Mouse (Mus musculus) lung, adult 2 months (tissue): Measurements from ENCODE around the gene Chic1. TPM values are rescaled to one million over a fixed set of nuclear protein-coding genes. Genes with fewer than 3 reads are reported as not detected.

Source experiments
- DNase-seq: peaks from one replicate; pipeline ENCODE4 v3.0.0; 2022
- H3K4me1 ChIP-seq: fragments of 200-500 bp; 2 replicates; pipeline ENCODE4 v1.6.1; 2011; ENCODE audit warnings: low read length; ENCODE audit not compliant: control insufficient read depth, insufficient read depth
- H3K4me3 ChIP-seq: fragments of 200-500 bp; replicated peaks from 2 replicates; pipeline ENCODE3; 2011; ENCODE audit warnings: low read depth, mild to moderate bottlenecking, control low read depth, low read length; ENCODE audit errors: extremely low read depth
- CTCF ChIP-seq: fragments of 200-500 bp; IDR thresholded peaks from 2 replicates; pipeline ENCODE4 v1.5.1; 2011; ENCODE audit warnings: mild to moderate bottlenecking, low read length, control low read depth; ENCODE audit not compliant: insufficient read depth
- POLR2A ChIP-seq: fragments of 200-500 bp; IDR thresholded peaks from 2 replicates; pipeline ENCODE4 v1.6.1; 2011; ENCODE audit warnings: low read depth, mild to moderate bottlenecking, control low read depth, low read length, borderline replicate concordance; ENCODE audit errors: extremely low read depth
- WGBS: fragments of 180-500 bp; shearing (Covaris S2); methylation state at CpG from one replicate; pipeline ENCODE4 v1.1.7; 2018; 5-methylcytosine and 5-hydroxymethylcytosine counted together
- polyA plus RNA-seq: library from polyadenylated mRNA; depleted of rRNA; stranded (reverse); fragments of >200 nt; gene quantifications from 2 replicates; pipeline ENCODE4 v1.2.3, GENCODE M21; 2012

Gene Chic1
- polyA plus RNA-seq, 1 experiment: 0.50 TPM

GRCm38 (mm10) chrX:103355784-103356183 is 492 bp upstream of the Chic1 start:
- TF ChIP-seq CTCF: no peak
- TF ChIP-seq POLR2A: no peak
- peak overlapping the region; percentile 77 for H3K4me3 ChIP-seq
- 46% methylated on average over 5 of the region's 5 CpGs for WGBS

GRCm38 (mm10) chrX:103356761-103357236 is 523 bp downstream of the Chic1 start:
- peak overlapping the region; percentile 77 for H3K4me3 ChIP-seq
- DNase-seq: no peak
- TF ChIP-seq POLR2A (no peak), CTCF (no peak)
- whole genome bisulfite sequencing: 25% methylated on average over 24 of the region's 24 CpGs
- no peaks in the 10 kb centered on the region for H3K4me1 ChIP-seq

More at GRCm38 (mm10) chrX:103355784-103356183, 492 bp upstream of the Chic1 start:
- DNase-seq: no peak
- no peaks in the 10 kb centered on the region for H3K4me1 ChIP-seq

- TF ChIP-seq POLR2A (no peak), CTCF (no peak)
- no peak for DNase-seq
- no peaks in the 10 kb centered on the region for H3K4me1 ChIP-seq
- 58% methylated on average over 5 of the region's 5 CpGs for WGBS
- no peak overlapping the region for H3K4me3 ChIP-seq
Observed at GRCm38 (mm10) chrX:103366201-103366600, 9.9 kb downstream of the Chic1 start.

- WGBS: 73% methylated on average over 3 of the region's 3 CpGs
- Histone ChIP-seq H3K4me3 (no peak overlapping the region), H3K4me1 (no peaks in the 10 kb centered on the region)
- no peak for DNase-seq
- TF ChIP-seq POLR2A (no peak), CTCF (no peak)
Observed at GRCm38 (mm10) chrX:103368650-103369049, 12.4 kb downstream of the Chic1 start.

GRCm38 (mm10) chrX:103371221-103371620 is 14.9 kb downstream of the Chic1 start:
- Histone ChIP-seq H3K4me1 (no peaks in the 10 kb centered on the region), H3K4me3 (no peak overlapping the region)
- WGBS: 47% methylated on average over 2 of the region's 2 CpGs
- 0 out of 2 replicates have a peak, but pooled peaks have one; percentile 8 for TF ChIP-seq CTCF
- no peak for TF ChIP-seq POLR2A
- no peak for DNase-seq

GRCm38 (mm10) chrX:103371627-103372026 is 15.4 kb downstream of the Chic1 start:
- TF ChIP-seq POLR2A (no peak), CTCF (no peak)
- H3K4me3 ChIP-seq: no peak overlapping the region
- DNase-seq: no peak
- no peaks in the 10 kb centered on the region for H3K4me1 ChIP-seq
- 20% methylated on average over 2 of the region's 2 CpGs for WGBS

GRCm38 (mm10) chrX:103374250-103374649 is 18.0 kb downstream of the Chic1 start:
- WGBS: 56% methylated on average over 5 of the region's 5 CpGs
- Histone ChIP-seq H3K4me1 (no peaks in the 10 kb centered on the region), H3K4me3 (no peak overlapping the region)
- TF ChIP-seq CTCF: peak; percentile 49; the same call in 1 of the 2 replicates
- no peak for TF ChIP-seq POLR2A
- no peak for DNase-seq

- H3K4me1 ChIP-seq: no peaks in the 10 kb centered on the region
- no peak overlapping the region for H3K4me3 ChIP-seq
- no peak for DNase-seq
- TF ChIP-seq CTCF (no peak), POLR2A (no peak)
- WGBS: 73% methylated on average over 3 of the region's 3 CpGs
Observed at GRCm38 (mm10) chrX:103384528-103384927, 28.3 kb downstream of the Chic1 start.

GRCm38 (mm10) chrX:103388131-103388530 is 31.9 kb downstream of the Chic1 start:
- 82% methylated on average over 3 of the region's 3 CpGs for WGBS
- Histone ChIP-seq H3K4me1 (no peaks in the 10 kb centered on the region), H3K4me3 (no peak overlapping the region)
- no peak for DNase-seq
- TF ChIP-seq CTCF: no peak

GRCm38 (mm10) chrX:103393841-103394240 is 37.6 kb downstream of the Chic1 start:
- Histone ChIP-seq H3K4me1 (no peaks in the 10 kb centered on the region), H3K4me3 (no peak overlapping the region)
- no peak for DNase-seq
- WGBS: 65% methylated on average over 1 of the region's 1 CpGs
- TF ChIP-seq CTCF: no peak
- no peak for TF ChIP-seq POLR2A
